Comparison of ENCODE assay signal across 9 mouse cellular contexts in the genomic region with DNA sequence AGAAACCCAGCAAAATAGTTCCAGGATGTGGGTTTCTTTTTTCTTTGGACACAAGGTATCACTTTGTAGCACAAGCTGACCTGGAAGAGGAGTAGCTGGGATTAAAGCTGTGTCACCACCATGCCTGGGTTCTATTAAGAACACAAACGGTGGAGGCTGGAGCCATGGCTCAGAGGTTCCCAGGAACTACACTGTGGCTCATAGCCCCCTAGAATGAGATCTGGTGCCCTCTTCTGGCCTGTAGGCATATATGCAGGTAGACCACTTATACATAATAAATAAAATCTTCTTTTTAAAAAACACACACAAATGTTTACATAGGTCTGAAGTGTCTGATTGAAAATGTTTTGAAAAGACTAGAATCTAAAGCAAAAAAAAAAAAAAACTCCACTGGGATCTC. TPM values are rescaled to one million over a fixed set of nuclear protein-coding genes. Genes with fewer than 3 reads are reported as not detected.
DNase-seq lines count a peak whose midpoint lies in the region; ATAC-seq and TF ChIP-seq lines count a peak whose summit lies in the region.
"Had no signal": no experiment of that assay in that cellular context is flagged by ENCODE, and none has a peak within 500 bp of the region (broad histone marks: within the 10 kb centered on the region; RNA-seq: fewer than 3 reads in every experiment).

No protein-coding gene starts in this region.

- no peak for TF ChIP-seq POLR2A in bone marrow, adult 2 months (IDR thresholded peaks at IDR 0.05; ENCODE audit: borderline replicate concordance, control insufficient read depth, low read depth, low read length)

- 0 out of 2 replicates have a peak, but pooled peaks cover 5% of the 10 kb centered on the region for H3K4me1 ChIP-seq in intestine, embryonic 14.5 days (replicated peaks; ENCODE audit: control insufficient read depth, insufficient read depth, low read length)
- H3K4me1 ChIP-seq in intestine, embryonic 16.5 days (ENCODE audit: control insufficient read depth, insufficient read depth, low read length) = no peaks in the 10 kb centered on the region; the same call in 1 of the 2 replicates
- H3K4me1 ChIP-seq in bone marrow, adult 2 months (ENCODE audit: control insufficient read depth, insufficient read depth, low read length) = no peaks in the 10 kb centered on the region
- H3K4me1 ChIP-seq in forebrain, embryonic 13.5 days = no peaks in the 10 kb centered on the region
- peaks cover 2% of the 10 kb centered on the region; the same call in 1 of the 2 replicates for H3K4me1 ChIP-seq in midbrain, embryonic 15.5 days
- H3K4me1 ChIP-seq: embryonic facial prominence, embryonic 15.5 days had no signal

- 0% methylated on average over 1 of the region's 1 CpGs for WGBS in intestine, embryonic 14.5 days
- WGBS in intestine, embryonic 16.5 days = 9% methylated on average over 1 of the region's 1 CpGs
- WGBS in bone marrow, adult 2 months = 14% methylated on average over 1 of the region's 1 CpGs
- WGBS in forebrain, embryonic 13.5 days = 5% methylated on average over 1 of the region's 1 CpGs
- WGBS in midbrain, embryonic 15.5 days = 0% methylated on average over 1 of the region's 1 CpGs

- H3K36me3 ChIP-seq in intestine, embryonic 14.5 days (ENCODE audit: control insufficient read depth, insufficient read depth, low read length) = peaks cover 44% of the 10 kb centered on the region
- H3K36me3 ChIP-seq in intestine, embryonic 16.5 days (ENCODE audit: control insufficient read depth, insufficient read depth, low read length) = peaks cover 3% of the 10 kb centered on the region; the same call in 1 of the 2 replicates
- H3K36me3 ChIP-seq in forebrain, embryonic 13.5 days (ENCODE audit: poor library complexity, severe bottlenecking) = peaks cover 36% of the 10 kb centered on the region
- H3K36me3 ChIP-seq in midbrain, embryonic 15.5 days (replicated peaks) = peaks cover 2% of the 10 kb centered on the region; the same call in 1 of the 2 replicates

- H3K4me3 ChIP-seq in intestine, embryonic 14.5 days (ENCODE audit: low read depth, low read length) = no peak overlapping the region
- no peak overlapping the region for H3K4me3 ChIP-seq in intestine, embryonic 16.5 days (ENCODE audit: low read length)
- H3K4me3 ChIP-seq in bone marrow, adult 2 months (replicated peaks; ENCODE audit: control insufficient read depth, low read depth, low read length) = no peak overlapping the region
- no peak overlapping the region for H3K4me3 ChIP-seq in forebrain, embryonic 13.5 days
- no peak overlapping the region for H3K4me3 ChIP-seq in midbrain, embryonic 15.5 days
- H3K4me3 ChIP-seq: embryonic facial prominence, embryonic 15.5 days had no signal

- no peaks in the 10 kb centered on the region for H3K9me3 ChIP-seq in intestine, embryonic 14.5 days (ENCODE audit: control insufficient read depth, low read length)
- no peaks in the 10 kb centered on the region for H3K9me3 ChIP-seq in intestine, embryonic 16.5 days (ENCODE audit: control insufficient read depth, low read length)
- H3K9me3 ChIP-seq in forebrain, embryonic 13.5 days (replicated peaks) = no peaks in the 10 kb centered on the region
- no peaks in the 10 kb centered on the region for H3K9me3 ChIP-seq in midbrain, embryonic 15.5 days
- H3K9me3 ChIP-seq: embryonic facial prominence, embryonic 15.5 days had no signal

- H3K27me3 ChIP-seq in intestine, embryonic 14.5 days (replicated peaks; ENCODE audit: control insufficient read depth, insufficient read depth, low read length) = no peaks in the 10 kb centered on the region
- no peaks in the 10 kb centered on the region for H3K27me3 ChIP-seq in intestine, embryonic 16.5 days (replicated peaks; ENCODE audit: control insufficient read depth, insufficient read depth, low read length)
- H3K27me3 ChIP-seq in forebrain, embryonic 13.5 days = no peaks in the 10 kb centered on the region
- H3K27me3 ChIP-seq in midbrain, embryonic 15.5 days (replicated peaks) = no peaks in the 10 kb centered on the region
- H3K27me3 ChIP-seq: embryonic facial prominence, embryonic 15.5 days had no signal

- H3K4me2 ChIP-seq in intestine, embryonic 14.5 days (ENCODE audit: low read length) = no peak overlapping the region
- H3K4me2 ChIP-seq in intestine, embryonic 16.5 days (ENCODE audit: low read depth, low read length) = no peak overlapping the region
- no peak overlapping the region for H3K4me2 ChIP-seq in forebrain, embryonic 13.5 days
- H3K4me2 ChIP-seq in midbrain, embryonic 15.5 days = no peak overlapping the region
- H3K4me2 ChIP-seq: embryonic facial prominence, embryonic 15.5 days had no signal

- TF ChIP-seq CTCF in bone marrow, adult 2 months (IDR thresholded peaks at IDR 0.05; ENCODE audit: control insufficient read depth, insufficient read depth, low read length) = peak; percentile 55

- no peak overlapping the region for H3K9ac ChIP-seq in intestine, embryonic 14.5 days (ENCODE audit: low read length)
- H3K9ac ChIP-seq in intestine, embryonic 16.5 days (ENCODE audit: low read depth, low read length) = no peak overlapping the region
- H3K9ac ChIP-seq in forebrain, embryonic 13.5 days = no peak overlapping the region
- no peak overlapping the region for H3K9ac ChIP-seq in midbrain, embryonic 15.5 days
- H3K9ac ChIP-seq: embryonic facial prominence, embryonic 15.5 days had no signal

- 0 out of 2 replicates have a peak, but pooled peaks have one; percentile 48 for ATAC-seq in intestine, embryonic 14.5 days (replicated peaks; ENCODE audit: low FRiP score, low TSS enrichment, low read depth)
- no peak; the same call in 1 of the 2 replicates for ATAC-seq in intestine, embryonic 16.5 days
- peak; percentile 83 for ATAC-seq in CD4-positive, CD25-positive, alpha-beta regulatory T cell, adult 4 months
- peak; percentile 81 for ATAC-seq in forebrain, embryonic 13.5 days
- ATAC-seq in midbrain, embryonic 15.5 days (replicated peaks) = peak; percentile 81

- no peak for DNase-seq in intestine, embryonic 14.5 days (ENCODE audit: low spot score)
- DNase-seq in kidney, postnatal 10 days = peak; percentile 54
- DNase-seq in spleen, postnatal 36 days (ENCODE audit: low spot score in 2 of 2) = no peak

- no peak overlapping the region for H3K27ac ChIP-seq in intestine, embryonic 14.5 days (ENCODE audit: low read depth)
- no peak overlapping the region for H3K27ac ChIP-seq in intestine, embryonic 16.5 days (ENCODE audit: low read length)
- no peak overlapping the region for H3K27ac ChIP-seq in bone marrow, adult 2 months (ENCODE audit: control insufficient read depth, insufficient read depth, low read depth, low read length, poor library complexity)
- no peak overlapping the region for H3K27ac ChIP-seq in forebrain, embryonic 13.5 days
- no peak overlapping the region for H3K27ac ChIP-seq in midbrain, embryonic 15.5 days
- H3K27ac ChIP-seq: embryonic facial prominence, embryonic 15.5 days had no signal

RNA-seq across cellular contexts. Expression of a gene that starts 33.9 kb away (rescaled TPM):
- 25.0 and 26.3 TPM in 2 replicates for polyA plus RNA-seq in intestine, embryonic 14.5 days (2014; fragmentation: Nextera tagmentation; extraction: Ambion mirVana)
- 12.8 and 14.8 TPM in 2 replicates for polyA plus RNA-seq in intestine, embryonic 16.5 days (2015; fragmentation: Nextera tagmentation; extraction: Ambion mirVana)
- polyA plus RNA-seq in CD4-positive, CD25-positive, alpha-beta regulatory T cell, adult 4 months (2017; shearing (Covaris generic)) = 10 to 100 TPM; 19.7 to 22.7 TPM
- 4.6 and 9.4 TPM in 2 replicates for polyA plus RNA-seq in bone marrow, adult 2 months (2011; ENCODE audit: insufficient read depth, insufficient read length, low replicate concordance, missing spikeins)
- polyA plus RNA-seq in forebrain, embryonic 13.5 days (2015; fragmentation: Nextera tagmentation; extraction: Ambion mirVana) = 46.0 and 46.9 TPM in 2 replicates
- 57.4 and 64.0 TPM in 2 replicates for polyA plus RNA-seq in midbrain, embryonic 15.5 days (2015; fragmentation: Nextera tagmentation; extraction: Ambion mirVana)

RNA-seq across cellular contexts. Expression of a gene that starts 56.5 kb away (rescaled TPM):
- 266 and 283 TPM in 2 replicates for polyA plus RNA-seq in intestine, embryonic 14.5 days (2014; fragmentation: Nextera tagmentation; extraction: Ambion mirVana)
- polyA plus RNA-seq in intestine, embryonic 16.5 days (2015; fragmentation: Nextera tagmentation; extraction: Ambion mirVana) = 236 and 254 TPM in 2 replicates
- 1 to 10 TPM; 3.1 to 7.4 TPM for polyA plus RNA-seq in CD4-positive, CD25-positive, alpha-beta regulatory T cell, adult 4 months (2017; shearing (Covaris generic))
- polyA plus RNA-seq in bone marrow, adult 2 months (2011; ENCODE audit: insufficient read depth, insufficient read length, low replicate concordance, missing spikeins) = 7.8 and 36.9 TPM in 2 replicates
- polyA plus RNA-seq in forebrain, embryonic 13.5 days (2015; fragmentation: Nextera tagmentation; extraction: Ambion mirVana) = 152 and 159 TPM in 2 replicates
- polyA plus RNA-seq in midbrain, embryonic 15.5 days (2015; fragmentation: Nextera tagmentation; extraction: Ambion mirVana) = 109 and 111 TPM in 2 replicates
